Mouse (Mus musculus) thymus, adult 2 months (tissue): ENCODE results near the gene Epb41.

Experiments
- CTCF ChIP-seq: fragments of 200-500 bp; IDR thresholded peaks from 2 replicates; pipeline ENCODE4 v1.5.1; 2012; ENCODE audit warnings: mild to moderate bottlenecking, control low read depth, low read length, moderate library complexity, borderline replicate concordance; ENCODE audit not compliant: control insufficient read depth, poor library complexity, insufficient read depth; ENCODE audit errors: extremely low read depth
- POLR2A ChIP-seq: fragments of 200-500 bp; IDR thresholded peaks from 2 replicates; pipeline ENCODE4 v1.6.1; 2012; ENCODE audit warnings: mild to moderate bottlenecking, low read length, control low read depth, moderate library complexity; ENCODE audit not compliant: control insufficient read depth, poor library complexity, insufficient read depth; ENCODE audit errors: extremely low read depth

DNA sequence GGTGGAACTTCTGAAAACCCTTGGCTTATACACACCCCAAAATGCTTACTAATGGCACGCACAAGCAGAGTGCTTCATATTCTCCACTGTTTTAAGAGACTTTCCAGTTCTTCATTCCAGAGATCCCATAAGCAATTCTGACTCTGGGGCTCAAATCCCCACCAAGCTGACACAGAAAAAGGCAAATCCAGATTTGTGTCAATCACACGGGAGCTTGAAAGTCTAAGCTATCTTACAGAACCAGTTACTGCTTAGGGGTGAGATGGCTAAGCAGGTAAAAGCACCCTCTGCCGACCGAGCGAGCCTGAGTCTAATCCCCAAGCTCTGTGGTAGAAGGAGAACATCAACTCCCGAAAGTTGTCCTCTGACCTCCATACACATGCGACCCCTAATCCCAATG is 76.5 kb downstream of the Epb41 start:
- TF ChIP-seq CTCF, result no peak
- no peak for TF ChIP-seq POLR2A
